Mouse (Mus musculus): ENCODE results near the gene Gpr1. TPM values are rescaled to one million over a fixed set of nuclear protein-coding genes. Genes with fewer than 3 reads are reported as not detected.

The Gpr1 gene
- polyA plus RNA-seq (2017; shearing (Covaris generic)), result under 1 TPM in 1 of 2 experiments, not detected in 1; 0.46 TPM

GRCm38 (mm10) chr1:63214271-63214558 lies at the start of gene Gpr1:
Gene Gpr1 (minus strand): TSS chr1:63214543.
- no peak for ATAC-seq

DNA sequence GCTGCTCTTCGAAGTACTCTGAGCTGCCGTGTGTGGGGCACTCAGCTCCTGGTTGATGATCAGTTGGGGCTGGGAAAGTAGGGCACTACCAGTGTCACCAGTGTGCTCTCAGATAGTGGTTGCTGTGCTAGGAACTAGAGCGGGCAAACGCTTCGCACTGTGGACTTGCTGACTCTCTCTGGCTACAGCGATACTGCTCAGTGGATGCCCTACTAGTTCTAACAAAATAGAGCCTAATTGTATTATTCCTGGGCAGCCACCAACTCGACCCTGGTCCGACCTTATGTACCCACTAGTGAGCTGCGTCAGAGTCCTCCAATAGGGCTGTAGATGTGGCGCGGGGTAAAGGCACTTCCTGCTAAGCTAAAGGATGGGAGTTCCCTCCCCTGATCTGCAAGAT lies 49.3 kb upstream of the Gpr1 start:
- ATAC-seq, result no peak

GRCm38 (mm10) chr1:63261041-63261590 lies 46.8 kb upstream of the Gpr1 start:
- ATAC-seq, result no peak

- ATAC-seq, result no peak
Observed at GRCm38 (mm10) chr1:63260742-63261033, 46.3 kb upstream of the Gpr1 start.

- ATAC-seq, result no peak
Observed at GRCm38 (mm10) chr1:63259916-63260741, 45.8 kb upstream of the Gpr1 start.

DNA sequence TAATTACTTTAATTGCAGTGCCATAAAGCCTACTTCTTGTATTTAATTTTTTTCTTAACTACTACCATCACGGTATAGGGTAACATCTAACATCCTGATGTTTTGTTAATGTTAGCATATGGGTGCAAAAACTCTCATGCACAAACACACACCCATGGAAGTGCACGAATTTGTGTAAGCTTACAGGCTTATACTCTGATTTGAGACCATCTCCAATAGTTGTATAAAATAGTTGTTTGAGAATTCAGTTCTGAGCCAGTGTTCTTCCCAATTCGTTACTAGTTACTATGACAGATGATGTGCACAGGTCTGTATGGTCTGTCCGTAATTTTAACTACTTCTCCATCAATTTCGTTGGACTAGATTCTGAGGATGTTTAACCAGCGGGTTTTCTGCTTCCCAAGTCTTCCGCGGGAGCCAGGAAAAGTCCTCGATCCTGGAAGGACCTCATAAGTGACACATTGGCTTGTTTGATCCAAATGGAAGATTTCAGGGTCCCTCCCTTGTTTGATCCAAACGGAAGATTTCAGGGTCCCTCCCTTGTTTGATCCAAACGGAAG lies 45.0 kb upstream of the Gpr1 start:
- no peak for ATAC-seq

- ATAC-seq, result no peak
Observed at GRCm38 (mm10) chr1:63258501-63258900, 44.2 kb upstream of the Gpr1 start.

DNA sequence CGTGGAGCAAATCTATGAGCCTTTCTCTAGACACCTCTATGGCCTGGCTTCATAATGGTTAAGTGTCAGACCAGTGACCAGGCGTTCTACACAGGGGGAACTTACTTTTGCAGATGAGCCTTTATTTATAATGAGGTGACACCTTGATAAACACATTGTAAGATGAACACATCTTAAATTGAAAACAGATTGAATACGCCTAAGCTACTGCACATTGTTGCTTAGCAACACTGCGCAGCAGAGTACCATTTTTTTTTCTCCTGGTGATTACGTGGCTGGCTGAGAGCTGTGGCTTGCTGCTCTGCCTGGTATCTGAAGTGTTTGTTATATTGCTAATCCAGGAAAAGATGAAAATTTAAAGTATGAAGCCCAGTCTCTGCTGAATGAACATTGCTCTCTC lies 41.7 kb upstream of the Gpr1 start:
- ATAC-seq, result no peak

GRCm38 (mm10) chr1:63255101-63255500 lies 40.8 kb upstream of the Gpr1 start:
- no peak for ATAC-seq

GRCm38 (mm10) chr1:63253291-63253690 lies 38.9 kb upstream of the Gpr1 start:
- ATAC-seq, result no peak

DNA sequence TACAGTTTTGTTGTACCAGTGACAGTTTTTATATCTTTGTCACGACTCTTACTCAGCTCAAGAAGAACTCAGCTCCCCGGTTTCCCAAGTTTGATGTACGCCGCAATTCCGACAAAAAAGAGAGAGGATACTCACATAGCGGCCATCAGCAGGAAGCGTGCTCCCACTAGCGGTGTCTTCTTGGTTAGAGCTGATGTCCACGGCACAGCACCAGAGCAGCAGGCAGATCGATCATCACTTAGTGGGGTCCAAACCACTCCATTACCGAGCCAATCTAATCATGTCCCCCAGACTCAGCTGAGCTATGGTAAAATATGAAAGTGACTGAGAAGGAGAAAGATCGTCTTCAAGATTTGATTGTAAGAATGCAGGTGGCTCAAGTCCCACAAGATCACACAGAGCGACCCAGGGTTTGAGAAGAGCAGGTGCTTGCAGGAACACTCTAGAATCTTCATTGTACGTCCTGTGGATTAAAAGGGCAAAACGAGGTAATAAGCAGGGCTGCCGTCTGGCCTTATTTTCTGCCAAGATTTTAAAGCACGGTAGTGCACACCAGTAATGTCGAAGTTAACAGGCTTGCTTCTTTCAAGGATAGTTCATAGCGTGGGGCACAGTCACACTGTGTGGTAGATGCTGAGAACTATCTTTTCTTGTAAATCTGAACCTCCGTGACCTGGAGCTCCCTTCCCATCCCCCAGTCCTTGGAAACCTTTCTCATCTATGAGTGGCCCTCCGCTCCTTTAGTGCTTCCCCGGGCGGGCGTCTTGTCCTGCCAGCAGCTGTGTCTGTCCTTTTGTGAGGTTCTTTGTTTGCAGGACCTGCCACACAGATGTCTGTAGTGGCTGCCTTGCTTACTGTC lies 38.2 kb upstream of the Gpr1 start:
- ATAC-seq, result no peak

DNA sequence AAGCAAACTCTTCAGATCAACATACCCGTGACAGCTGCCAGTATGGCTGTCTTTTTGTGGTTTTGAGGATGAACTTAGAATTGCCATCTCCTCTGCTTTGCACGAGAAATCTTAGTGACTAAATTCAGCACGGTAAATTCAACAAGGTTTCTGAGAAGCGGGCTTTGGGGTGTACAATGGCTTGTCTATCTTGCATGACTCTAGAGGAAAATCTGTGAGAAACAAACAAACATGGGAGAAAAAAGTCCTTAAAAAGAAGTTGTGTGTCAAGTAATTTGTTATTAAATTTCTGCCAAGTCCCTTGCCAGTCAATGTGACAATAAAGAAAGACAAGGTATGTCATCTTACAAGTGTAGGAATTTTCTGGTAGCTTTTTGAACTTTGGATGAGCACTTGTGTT lies 34.9 kb upstream of the Gpr1 start:
- ATAC-seq, result no peak

- ATAC-seq, result no peak
Observed at GRCm38 (mm10) chr1:63248360-63248851, 34.1 kb upstream of the Gpr1 start.

GRCm38 (mm10) chr1:63247831-63248359 lies 33.6 kb upstream of the Gpr1 start:
- ATAC-seq, result no peak

- ATAC-seq, result no peak
Observed at GRCm38 (mm10) chr1:63246862-63247521, 32.6 kb upstream of the Gpr1 start.

DNA sequence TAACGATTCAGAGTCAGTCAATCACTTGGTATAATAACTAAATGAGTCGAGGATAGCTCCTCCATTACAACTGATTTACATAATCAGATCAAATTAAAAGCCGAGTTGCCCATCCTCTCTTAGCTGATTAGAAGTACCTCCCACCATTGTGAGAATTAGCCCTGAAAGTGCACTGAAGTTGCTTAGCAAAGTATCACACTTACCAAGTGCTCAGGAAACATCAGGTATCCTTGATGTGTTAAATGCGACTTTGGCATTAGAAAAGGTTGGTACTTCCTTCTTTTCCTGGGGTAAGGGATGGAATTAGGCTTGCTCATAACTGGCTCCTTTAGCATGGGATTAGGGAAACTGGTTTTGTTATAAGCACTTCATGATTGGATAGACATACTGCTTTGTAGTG lies 29.5 kb upstream of the Gpr1 start:
- no peak for ATAC-seq

DNA sequence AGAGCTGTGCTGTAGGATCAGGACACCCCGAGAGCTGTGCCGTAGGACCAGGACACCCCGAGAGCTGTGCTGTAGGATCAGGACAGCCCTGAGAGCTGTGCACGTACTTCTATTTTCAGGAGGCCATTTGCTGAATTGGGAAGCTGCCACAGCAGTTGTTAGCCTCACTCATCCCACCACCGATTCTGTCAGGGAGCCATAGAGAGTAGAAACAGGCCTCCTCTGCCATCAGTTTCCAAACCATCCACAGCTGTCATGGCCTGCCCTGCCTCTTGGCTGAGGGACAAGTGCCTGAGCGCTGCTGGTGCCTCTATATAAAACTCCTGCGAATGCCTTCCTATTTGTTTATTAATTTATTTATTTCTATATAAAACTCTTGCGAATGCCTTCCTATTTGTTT lies 25.4 kb upstream of the Gpr1 start:
- ATAC-seq, result no peak

DNA sequence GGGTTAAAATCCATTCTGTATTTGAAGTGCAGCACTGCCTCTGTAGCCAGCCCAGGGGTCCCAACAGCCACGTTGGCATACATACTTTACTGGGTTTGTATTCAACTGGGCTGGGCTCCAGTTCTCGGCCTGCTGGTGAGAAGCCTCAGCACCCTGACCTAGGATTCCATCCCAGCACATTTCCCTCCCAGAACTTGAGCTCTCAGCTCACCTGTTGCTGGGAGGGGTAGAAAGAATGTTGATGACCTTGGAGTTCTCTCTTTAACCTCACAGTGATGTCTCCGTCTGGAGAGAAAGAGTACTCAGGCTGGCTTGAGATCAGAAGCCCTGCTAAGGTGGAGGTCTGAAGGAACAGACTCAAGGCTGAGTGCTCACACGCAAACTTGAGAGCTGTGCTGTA lies 25.0 kb upstream of the Gpr1 start:
- ATAC-seq, result no peak

DNA sequence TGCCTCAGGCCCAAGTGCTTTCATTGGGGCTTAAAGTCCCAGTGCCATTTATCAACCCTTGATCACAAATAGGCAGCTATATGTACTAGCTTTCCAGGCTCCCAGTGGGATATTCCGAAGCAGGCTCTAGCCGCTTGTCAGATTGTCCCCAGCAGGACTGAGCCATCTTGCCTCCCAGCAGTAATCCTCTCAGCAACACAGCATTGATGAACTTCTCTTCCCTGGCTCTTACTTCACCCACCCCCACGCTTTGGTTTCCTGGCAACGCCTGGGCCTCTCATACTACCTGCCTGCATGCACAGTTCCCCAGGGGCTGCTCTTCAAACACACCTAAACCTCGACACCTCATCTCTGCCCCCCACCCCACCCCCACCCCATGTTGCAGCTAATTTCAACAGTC lies 23.0 kb upstream of the Gpr1 start:
- ATAC-seq, result no peak

DNA sequence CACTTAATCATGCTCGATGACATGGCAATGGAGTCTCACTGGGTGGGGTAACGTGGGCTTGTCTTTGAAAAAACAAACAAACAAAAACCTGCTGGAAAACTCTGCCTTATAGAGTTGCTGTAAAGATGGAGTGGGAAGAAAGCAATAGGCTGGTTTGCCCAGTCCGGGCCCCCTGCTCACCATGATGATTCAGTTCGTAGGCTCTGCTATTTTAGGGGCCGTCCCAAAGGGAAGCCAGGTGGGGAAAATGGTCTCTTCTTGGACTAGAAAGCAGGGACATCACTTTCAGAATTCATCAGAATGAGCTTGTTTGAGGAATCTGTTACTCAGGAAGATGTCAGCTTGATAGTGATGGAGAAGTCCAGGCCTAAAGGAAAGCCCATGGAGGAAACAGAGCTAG lies 12.9 kb upstream of the Gpr1 start:
- ATAC-seq, result no peak

- ATAC-seq, result no peak
Observed at GRCm38 (mm10) chr1:63225890-63226289, 11.5 kb upstream of the Gpr1 start.

- ATAC-seq, result no peak
Observed at GRCm38 (mm10) chr1:63225009-63225408, 10.7 kb upstream of the Gpr1 start.

- ATAC-seq, result no peak
Observed at GRCm38 (mm10) chr1:63219277-63219676, 4.9 kb upstream of the Gpr1 start.
